Mouse (Mus musculus): ENCODE measurements around the gene Gm47996.
"Not testable (repeated sequence)": the region's sequence is repeated elsewhere in the genome, so short reads cannot be mapped to it uniquely, and the experiment has no call there.

Gene Gm47996

GRCm38 (mm10) chr1:151208493-151208892, 1.4 kb upstream of the Gm47996 start:
- not testable (repeated sequence) for DNase-seq (ENCODE audit: low spot score)

GRCm38 (mm10) chr1:151208944-151209343, 987 bp upstream of the Gm47996 start:
- not testable (repeated sequence) for DNase-seq (ENCODE audit: low spot score)

GRCm38 (mm10) chr1:151211666-151212065, 1.7 kb downstream of the Gm47996 start:
- not testable (repeated sequence) for DNase-seq (ENCODE audit: low spot score)

GRCm38 (mm10) chr1:151214862-151215261, 4.9 kb downstream of the Gm47996 start:
- DNase-seq (ENCODE audit: low spot score), result no peak

GRCm38 (mm10) chr1:151215985-151216384, 6.1 kb downstream of the Gm47996 start:
- no peak for DNase-seq (ENCODE audit: low spot score)

- DNase-seq (ENCODE audit: low spot score), result no peak
Measured at GRCm38 (mm10) chr1:151216417-151216816, 6.5 kb downstream of the Gm47996 start.

GRCm38 (mm10) chr1:151219045-151219444, 9.1 kb downstream of the Gm47996 start:
- DNase-seq (ENCODE audit: low spot score), result no peak

- no peak for DNase-seq (ENCODE audit: low spot score)
Measured at GRCm38 (mm10) chr1:151220098-151220497, 10.2 kb downstream of the Gm47996 start.

GRCm38 (mm10) chr1:151222561-151223267, 12.8 kb downstream of the Gm47996 start:
- DNase-seq (ENCODE audit: low spot score), result no peak

GRCm38 (mm10) chr1:151223377-151223776, 13.4 kb downstream of the Gm47996 start:
- no peak for DNase-seq (ENCODE audit: low spot score)

- no peak for DNase-seq (ENCODE audit: low spot score)
Measured at GRCm38 (mm10) chr1:151224536-151224935, 14.6 kb downstream of the Gm47996 start.

- no peak for DNase-seq (ENCODE audit: low spot score)
Measured at GRCm38 (mm10) chr1:151227506-151227905, 17.6 kb downstream of the Gm47996 start.

GRCm38 (mm10) chr1:151228320-151228989, 18.5 kb downstream of the Gm47996 start:
- DNase-seq (ENCODE audit: low spot score), result no peak

GRCm38 (mm10) chr1:151232346-151232745, 22.4 kb downstream of the Gm47996 start:
- no peak for DNase-seq (ENCODE audit: low spot score)

- DNase-seq (ENCODE audit: low spot score), result no peak
Measured at GRCm38 (mm10) chr1:151233756-151234155, 23.8 kb downstream of the Gm47996 start.

- DNase-seq (ENCODE audit: low spot score), result no peak
Measured at GRCm38 (mm10) chr1:151235574-151235973, 25.6 kb downstream of the Gm47996 start.

GRCm38 (mm10) chr1:151236141-151236930, 26.4 kb downstream of the Gm47996 start:
- DNase-seq (ENCODE audit: low spot score), result peak; percentile 53

GRCm38 (mm10) chr1:151237780-151238179, 27.8 kb downstream of the Gm47996 start:
- DNase-seq (ENCODE audit: low spot score), result no peak

- DNase-seq (ENCODE audit: low spot score), result no peak
Measured at GRCm38 (mm10) chr1:151243332-151243731, 33.4 kb downstream of the Gm47996 start.

- no peak for DNase-seq (ENCODE audit: low spot score)
Measured at GRCm38 (mm10) chr1:151244013-151244412, 34.1 kb downstream of the Gm47996 start.

- no peak for DNase-seq (ENCODE audit: low spot score)
Measured at GRCm38 (mm10) chr1:151244761-151245160, 34.8 kb downstream of the Gm47996 start.

GRCm38 (mm10) chr1:151245165-151245564, 35.2 kb downstream of the Gm47996 start:
- no peak for DNase-seq (ENCODE audit: low spot score)

- DNase-seq (ENCODE audit: low spot score), result no peak
Measured at GRCm38 (mm10) chr1:151245846-151246245, 35.9 kb downstream of the Gm47996 start.
